Mouse (Mus musculus): ENCODE measurements around the gene Dnah8. TPM values are rescaled to one million over a fixed set of nuclear protein-coding genes. Genes with fewer than 3 reads are reported as not detected.

Dnah8 gene
- polyA plus RNA-seq, 1 experiment from 2014 or later = 1.3 TPM

DNA sequence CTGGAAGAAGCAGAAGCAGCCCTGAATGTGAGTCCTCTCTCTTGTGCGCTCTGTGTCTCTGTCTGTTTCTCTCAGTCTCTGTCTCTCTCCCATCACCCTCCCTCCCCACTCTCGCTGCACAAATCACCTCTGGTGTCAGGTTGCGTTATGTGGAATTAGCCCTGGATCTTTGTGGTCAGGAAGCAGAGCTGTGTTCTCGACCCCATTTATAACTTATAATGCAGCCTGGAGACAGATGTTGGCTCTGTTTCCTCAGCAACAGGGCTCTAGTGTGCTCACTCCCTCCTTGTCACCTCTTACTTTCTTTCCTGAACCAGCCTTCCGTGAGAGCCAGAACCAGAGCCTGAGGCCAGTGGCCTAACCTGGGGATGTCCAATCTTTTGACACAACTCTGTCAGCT lies 150.9 kb downstream of the Dnah8 start:
- H3K27ac ChIP-seq (replicated peaks) = no peak overlapping the region
- ATAC-seq (ENCODE audit: low FRiP score, low read depth) = no peak
- 44% methylated on average over 5 of the region's 5 CpGs for WGBS
- no peaks in the 10 kb centered on the region for H3K27me3 ChIP-seq
- no peak overlapping the region for H3K9ac ChIP-seq
- H3K9me3 ChIP-seq = no peaks in the 10 kb centered on the region
- no peaks in the 10 kb centered on the region for H3K4me1 ChIP-seq (replicated peaks)
- no peak overlapping the region for H3K4me2 ChIP-seq
- no peaks in the 10 kb centered on the region for H3K36me3 ChIP-seq
- no peak overlapping the region for H3K4me3 ChIP-seq

DNA sequence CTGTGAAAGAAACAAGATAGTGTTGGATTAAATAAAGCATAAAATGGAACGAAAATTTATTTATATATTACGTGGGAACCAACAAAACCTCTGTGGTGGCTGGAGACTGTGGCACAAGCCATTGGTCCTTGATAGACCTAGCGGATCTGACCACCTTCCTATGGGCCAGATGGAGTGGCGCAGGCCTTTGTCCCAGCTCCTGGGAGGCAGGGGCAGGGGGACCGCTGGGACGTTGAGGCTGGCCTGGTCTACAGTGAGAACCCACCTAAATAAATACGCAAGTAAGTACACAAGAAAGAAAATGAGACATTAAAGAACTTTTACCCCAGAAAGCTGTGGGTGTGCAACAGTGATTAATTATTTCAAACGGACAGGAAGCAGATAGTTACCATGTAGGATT lies 156.9 kb downstream of the Dnah8 start:
- H3K27me3 ChIP-seq = no peaks in the 10 kb centered on the region
- no peak overlapping the region for H3K4me3 ChIP-seq
- WGBS = 79% methylated on average over 8 of the region's 8 CpGs
- H3K9me3 ChIP-seq = no peaks in the 10 kb centered on the region
- no peaks in the 10 kb centered on the region for H3K4me1 ChIP-seq (replicated peaks)
- H3K27ac ChIP-seq (replicated peaks) = no peak overlapping the region
- H3K9ac ChIP-seq = no peak overlapping the region
- no peak overlapping the region for H3K4me2 ChIP-seq
- ATAC-seq (ENCODE audit: low FRiP score, low read depth) = no peak
- no peaks in the 10 kb centered on the region for H3K36me3 ChIP-seq

DNA sequence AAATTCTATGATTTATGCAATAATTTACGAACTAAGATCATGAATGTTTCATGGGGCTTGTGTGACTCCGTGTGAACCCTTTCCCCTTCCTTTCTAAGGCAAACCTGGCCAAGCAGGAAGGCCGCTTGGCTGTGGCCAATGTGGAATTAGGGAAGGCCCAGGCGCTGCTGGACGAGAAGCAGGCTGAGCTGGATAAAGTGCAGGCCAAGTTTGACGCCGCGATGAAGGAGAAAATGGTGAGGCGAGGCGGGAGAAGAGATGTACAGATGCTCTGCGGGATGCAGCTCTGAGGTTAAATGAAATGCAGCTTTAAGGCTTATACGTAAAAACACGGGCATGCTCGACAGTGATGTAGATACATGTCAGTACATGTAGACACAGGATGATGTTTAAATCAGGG lies 158.1 kb downstream of the Dnah8 start:
- Histone ChIP-seq H3K9ac (no peak overlapping the region), H3K27me3 (no peaks in the 10 kb centered on the region), H3K4me1 (replicated peaks) (no peaks in the 10 kb centered on the region), H3K4me3 (no peak overlapping the region), H3K9me3 (no peaks in the 10 kb centered on the region), H3K36me3 (no peaks in the 10 kb centered on the region), H3K4me2 (no peak overlapping the region), H3K27ac (replicated peaks) (no peak overlapping the region)
- ATAC-seq (ENCODE audit: low FRiP score, low read depth) = no peak
- WGBS = 69% methylated on average over 14 of the region's 14 CpGs

DNA sequence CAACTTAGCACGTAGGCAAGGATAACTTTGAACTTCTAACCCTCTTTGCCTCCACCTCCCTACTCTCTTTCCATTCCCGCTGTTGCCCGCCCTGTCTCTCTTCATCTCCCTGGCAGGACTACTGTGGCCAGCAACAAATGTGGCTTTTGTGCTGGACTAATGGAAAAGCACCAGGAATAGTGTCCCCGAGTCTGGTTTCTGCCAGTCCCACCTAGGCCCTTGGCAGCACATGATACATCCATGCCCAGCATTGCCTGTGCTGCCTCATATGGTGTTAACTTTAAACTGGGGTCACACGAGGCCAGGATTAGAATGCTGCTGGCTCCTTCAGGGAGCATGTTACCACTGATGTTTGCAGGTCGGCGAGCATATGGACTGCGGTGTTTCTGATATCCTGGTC lies 164.2 kb downstream of the Dnah8 start:
- no peaks in the 10 kb centered on the region for H3K36me3 ChIP-seq
- no peak overlapping the region for H3K27ac ChIP-seq (replicated peaks)
- no peak overlapping the region for H3K4me2 ChIP-seq
- H3K9ac ChIP-seq = no peak overlapping the region
- no peaks in the 10 kb centered on the region for H3K9me3 ChIP-seq
- WGBS = 90% methylated on average over 8 of the region's 8 CpGs
- H3K4me3 ChIP-seq = no peak overlapping the region
- no peak for ATAC-seq (ENCODE audit: low FRiP score, low read depth)
- H3K4me1 ChIP-seq (replicated peaks) = no peaks in the 10 kb centered on the region
- H3K27me3 ChIP-seq = no peaks in the 10 kb centered on the region

DNA sequence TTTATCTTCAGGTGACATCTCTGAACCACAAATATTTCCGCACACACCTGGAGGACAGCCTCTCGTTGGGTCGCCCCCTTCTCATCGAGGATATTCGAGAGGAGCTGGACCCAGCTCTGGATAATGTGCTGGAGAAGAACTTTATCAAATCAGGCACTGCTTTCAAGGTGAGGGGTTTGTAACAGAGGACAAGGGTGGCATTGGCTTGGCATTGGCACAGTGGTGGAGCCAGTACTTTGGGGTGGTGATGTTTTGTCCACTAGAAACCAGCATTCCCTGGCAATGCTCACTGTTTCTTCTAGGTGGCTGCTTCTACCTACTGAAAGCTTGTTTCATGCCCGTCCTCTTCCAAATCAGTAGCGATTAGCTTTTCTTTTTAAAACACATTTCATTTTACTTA lies 166.7 kb downstream of the Dnah8 start:
- 93% methylated on average over 7 of the region's 7 CpGs for WGBS
- no peak for ATAC-seq (ENCODE audit: low FRiP score, low read depth)
- H3K9me3 ChIP-seq = no peaks in the 10 kb centered on the region
- H3K36me3 ChIP-seq = no peaks in the 10 kb centered on the region
- no peaks in the 10 kb centered on the region for H3K27me3 ChIP-seq
- H3K9ac ChIP-seq = no peak overlapping the region
- no peak overlapping the region for H3K4me3 ChIP-seq
- no peaks in the 10 kb centered on the region for H3K4me1 ChIP-seq (replicated peaks)
- H3K4me2 ChIP-seq = no peak overlapping the region
- H3K27ac ChIP-seq (replicated peaks) = no peak overlapping the region

DNA sequence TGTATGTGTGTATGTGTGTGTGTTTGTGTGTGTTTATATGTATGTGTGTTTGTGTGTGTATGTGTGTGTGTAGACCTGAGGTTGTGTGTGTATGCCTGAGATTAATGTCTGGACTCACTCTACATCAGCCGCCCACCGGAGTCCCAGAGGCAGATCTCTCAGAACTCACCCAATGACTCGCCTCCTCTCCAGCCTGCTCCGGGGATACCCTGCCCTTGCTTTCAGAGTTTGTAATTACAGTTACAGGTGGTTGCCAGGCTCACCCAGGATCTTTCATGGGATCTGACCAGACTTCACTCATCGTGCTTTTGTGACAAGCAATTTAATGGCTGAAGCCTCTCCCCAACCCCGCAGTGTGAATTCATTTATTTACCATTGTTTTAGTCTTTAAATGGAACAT lies 168.2 kb downstream of the Dnah8 start:
- Histone ChIP-seq H3K9ac (no peak overlapping the region), H3K27me3 (no peaks in the 10 kb centered on the region), H3K4me3 (no peak overlapping the region), H3K9me3 (no peaks in the 10 kb centered on the region), H3K27ac (replicated peaks) (no peak overlapping the region), H3K36me3 (no peaks in the 10 kb centered on the region), H3K4me1 (replicated peaks) (no peaks in the 10 kb centered on the region), H3K4me2 (no peak overlapping the region)
- no peak for ATAC-seq (ENCODE audit: low FRiP score, low read depth)
- WGBS = 78% methylated on average over 6 of the region's 6 CpGs

DNA sequence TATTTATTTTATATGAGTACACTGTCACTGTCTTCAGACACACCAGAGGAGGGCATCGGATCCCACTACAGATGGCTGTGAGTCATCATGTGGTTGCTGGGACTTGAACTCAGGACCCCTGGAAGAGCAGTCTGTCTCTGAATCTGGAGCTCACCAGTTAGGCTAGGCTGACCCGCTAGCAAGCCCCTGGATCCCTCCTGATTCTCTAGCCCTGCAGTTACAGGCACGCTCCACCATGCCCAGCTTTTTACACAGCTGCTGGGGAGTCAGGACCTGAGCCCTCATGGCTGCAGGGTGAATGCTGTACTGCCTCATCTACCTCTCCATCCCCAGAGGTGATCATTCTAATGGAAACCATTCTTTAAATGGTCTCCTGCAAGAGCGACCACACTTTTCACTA lies 172.5 kb downstream of the Dnah8 start:
- H3K9me3 ChIP-seq = no peaks in the 10 kb centered on the region
- no peak overlapping the region for H3K9ac ChIP-seq
- WGBS = 87% methylated on average over 4 of the region's 4 CpGs
- no peak overlapping the region for H3K4me3 ChIP-seq
- H3K36me3 ChIP-seq = no peaks in the 10 kb centered on the region
- ATAC-seq (ENCODE audit: low FRiP score, low read depth) = no peak
- no peaks in the 10 kb centered on the region for H3K27me3 ChIP-seq
- no peak overlapping the region for H3K27ac ChIP-seq (replicated peaks)
- H3K4me2 ChIP-seq = no peak overlapping the region
- no peaks in the 10 kb centered on the region for H3K4me1 ChIP-seq (replicated peaks)

DNA sequence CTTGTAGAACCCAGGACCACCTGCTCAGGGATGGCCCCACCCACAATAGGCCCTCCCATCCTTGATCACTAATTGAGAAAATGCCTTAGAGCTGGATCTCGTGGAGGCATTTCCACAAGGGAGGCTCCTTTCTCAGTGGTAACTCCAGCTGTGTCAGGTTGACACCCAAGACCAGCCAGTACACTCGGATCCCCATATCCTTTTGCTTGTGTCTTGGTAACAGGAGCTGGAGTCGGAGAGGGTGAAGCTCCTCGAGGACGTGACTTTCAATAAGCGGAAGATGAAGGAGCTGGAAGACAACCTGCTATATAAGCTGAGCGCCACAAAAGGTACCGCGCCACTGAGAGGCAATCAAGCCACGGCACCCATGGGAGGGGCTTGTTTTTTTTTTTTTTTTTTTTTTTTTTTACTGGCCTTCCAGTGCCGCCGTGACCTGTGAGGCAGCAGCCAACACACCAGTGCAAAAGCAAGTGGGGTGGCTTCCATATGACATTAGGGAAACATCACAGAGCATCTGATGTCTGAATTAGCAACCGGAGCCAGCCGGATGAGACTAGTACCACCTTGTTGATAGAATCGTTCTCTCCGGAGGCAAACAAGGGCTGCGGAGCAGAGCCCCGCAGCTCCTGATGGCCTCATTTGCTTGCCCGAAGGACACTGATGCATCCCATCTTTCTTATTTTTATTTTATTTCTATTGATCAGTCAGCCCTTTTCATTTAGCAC lies 176.3 kb downstream of the Dnah8 start:
- H3K4me2 ChIP-seq = no peak overlapping the region
- H3K4me1 ChIP-seq (replicated peaks) = peaks cover 10% of the 10 kb centered on the region
- no peak overlapping the region for H3K4me3 ChIP-seq
- H3K9me3 ChIP-seq = no peaks in the 10 kb centered on the region
- no peaks in the 10 kb centered on the region for H3K27me3 ChIP-seq
- H3K36me3 ChIP-seq = no peaks in the 10 kb centered on the region
- no peak overlapping the region for H3K9ac ChIP-seq
- WGBS = 78% methylated on average over 19 of the region's 19 CpGs
- no peak overlapping the region for H3K27ac ChIP-seq (replicated peaks)
- no peak for ATAC-seq (ENCODE audit: low FRiP score, low read depth)

DNA sequence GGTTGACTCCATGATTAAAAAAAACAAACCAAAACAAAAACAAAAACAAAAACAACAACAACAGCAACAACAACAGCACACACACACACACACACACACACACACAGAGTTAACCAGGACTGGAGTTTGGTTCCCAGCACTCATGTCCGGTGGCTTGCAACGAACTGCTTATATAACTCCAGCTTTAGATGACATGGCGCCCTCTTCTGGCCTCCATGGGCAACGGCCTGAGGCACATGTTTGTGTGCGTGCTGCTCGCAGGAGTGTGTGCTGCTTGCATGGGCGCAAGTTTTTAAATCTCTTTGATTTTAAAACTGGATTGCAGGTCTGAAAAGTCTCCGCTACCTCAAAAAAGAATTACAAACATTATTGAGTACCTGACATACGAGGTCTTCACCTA lies 179.5 kb downstream of the Dnah8 start:
- ATAC-seq (ENCODE audit: low FRiP score, low read depth) = no peak
- peaks cover 19% of the 10 kb centered on the region for H3K4me1 ChIP-seq (replicated peaks)
- H3K9ac ChIP-seq = no peak overlapping the region
- H3K36me3 ChIP-seq = no peaks in the 10 kb centered on the region
- H3K27ac ChIP-seq (replicated peaks) = no peak overlapping the region
- no peaks in the 10 kb centered on the region for H3K27me3 ChIP-seq
- H3K9me3 ChIP-seq = no peaks in the 10 kb centered on the region
- 95% methylated on average over 9 of the region's 9 CpGs for WGBS
- H3K4me2 ChIP-seq = no peak overlapping the region
- H3K4me3 ChIP-seq = no peak overlapping the region

DNA sequence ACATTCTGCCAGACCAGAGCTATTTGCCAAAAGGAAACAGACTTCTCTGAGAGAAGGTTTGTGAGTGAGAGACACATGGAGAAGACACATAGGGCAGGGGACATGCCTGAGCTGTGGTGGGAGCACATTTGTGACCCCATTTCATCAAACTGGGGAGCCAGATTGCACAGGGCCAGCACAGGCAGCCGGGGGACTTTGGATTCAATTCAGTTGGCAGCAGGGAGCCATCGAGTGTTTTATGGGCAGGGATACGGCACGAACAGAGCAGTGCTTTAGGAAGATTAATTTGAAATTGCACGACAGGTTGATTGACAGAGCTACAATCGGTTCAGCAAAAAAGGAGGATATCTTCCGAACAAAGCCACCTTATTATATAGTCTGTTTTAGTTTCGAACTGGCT lies 180.8 kb downstream of the Dnah8 start:
- Histone ChIP-seq H3K9ac (no peak overlapping the region), H3K4me3 (no peak overlapping the region), H3K36me3 (no peaks in the 10 kb centered on the region), H3K9me3 (no peaks in the 10 kb centered on the region), H3K27me3 (no peaks in the 10 kb centered on the region), H3K4me2 (no peak overlapping the region), H3K4me1 (replicated peaks) (peaks cover 32% of the 10 kb centered on the region), H3K27ac (replicated peaks) (peak overlapping the region; percentile 73)
- WGBS = 20% methylated on average over 8 of the region's 8 CpGs
- ATAC-seq (ENCODE audit: low FRiP score, low read depth) = no peak

DNA sequence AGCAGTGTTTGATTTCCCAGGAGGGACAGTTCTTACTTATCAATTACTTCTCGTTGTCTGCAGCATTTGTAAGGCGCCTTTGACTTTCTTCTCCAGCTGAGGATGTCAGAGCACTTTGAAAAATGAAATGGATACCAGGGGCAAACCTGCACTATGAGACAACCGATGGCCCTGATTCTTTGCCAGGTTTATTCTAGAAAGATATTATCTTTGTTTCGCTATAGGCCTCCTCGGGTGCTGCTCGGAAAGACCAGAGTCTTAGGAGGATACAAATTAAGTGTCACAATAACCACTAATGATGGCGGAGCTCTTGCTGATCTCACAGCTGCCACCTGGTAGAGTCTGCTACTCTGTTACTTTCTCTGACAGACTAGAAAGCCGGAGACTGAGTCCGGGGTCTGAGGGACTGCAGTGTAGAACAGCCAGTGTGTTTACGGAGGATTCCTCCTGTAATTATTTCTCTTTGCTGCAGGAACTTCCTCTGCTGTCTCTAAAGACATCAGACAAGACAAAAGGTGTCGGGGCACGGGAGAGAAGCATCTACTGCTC lies 181.4 kb downstream of the Dnah8 start:
- H3K4me3 ChIP-seq = no peak overlapping the region
- peak overlapping the region; percentile 73 for H3K27ac ChIP-seq (replicated peaks)
- H3K4me2 ChIP-seq = peak overlapping the region; percentile 29
- H3K9ac ChIP-seq = no peak overlapping the region
- no peaks in the 10 kb centered on the region for H3K27me3 ChIP-seq
- no peaks in the 10 kb centered on the region for H3K9me3 ChIP-seq
- peaks cover 38% of the 10 kb centered on the region for H3K4me1 ChIP-seq (replicated peaks)
- WGBS = 15% methylated on average over 12 of the region's 12 CpGs
- no peak for ATAC-seq (ENCODE audit: low FRiP score, low read depth)
- no peaks in the 10 kb centered on the region for H3K36me3 ChIP-seq

DNA sequence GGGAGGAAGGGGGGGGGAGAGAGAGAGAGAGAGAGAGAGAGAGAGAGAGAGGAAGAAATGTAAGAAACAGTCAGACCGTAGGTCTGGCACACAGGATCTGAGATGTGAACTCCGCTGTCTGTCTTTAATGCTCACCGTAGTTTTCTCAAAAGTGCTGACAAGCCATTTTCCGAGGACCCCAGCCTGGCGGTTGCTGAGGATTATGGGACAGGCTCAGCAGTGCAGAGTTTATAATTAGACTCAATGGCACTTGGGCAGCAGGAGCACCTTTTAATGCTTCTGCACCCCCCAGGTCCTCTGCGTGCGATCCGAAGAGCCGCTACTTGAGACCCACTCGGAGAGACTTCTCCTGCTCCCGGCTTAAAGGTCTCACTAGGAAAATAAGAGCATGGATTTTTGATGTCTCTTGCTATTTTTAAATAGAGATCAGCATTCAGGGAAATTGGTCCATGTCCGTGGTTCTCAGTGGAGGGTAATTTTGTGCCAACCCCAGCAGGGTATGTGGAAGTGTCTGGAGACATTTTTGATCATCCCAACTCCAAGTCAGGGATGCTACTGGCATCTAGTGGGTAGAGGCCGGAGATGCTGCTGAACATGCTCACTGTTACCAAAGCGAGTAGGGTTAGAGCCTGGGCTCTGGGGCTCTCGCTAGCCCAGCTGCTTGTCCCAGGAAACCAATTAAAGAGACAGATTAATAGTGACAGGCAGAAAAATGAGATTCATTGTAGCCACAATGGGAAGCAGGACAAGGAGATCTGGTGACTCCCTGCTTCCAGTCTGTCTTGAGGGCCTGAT lies 184.9 kb downstream of the Dnah8 start:
- H3K27me3 ChIP-seq = no peaks in the 10 kb centered on the region
- no peaks in the 10 kb centered on the region for H3K36me3 ChIP-seq
- peak; percentile 51; the same call in 1 of the 2 replicates for ATAC-seq (ENCODE audit: low FRiP score, low read depth)
- H3K27ac ChIP-seq (replicated peaks) = peak overlapping the region; percentile 42; the same call in 1 of the 2 replicates
- no peak overlapping the region for H3K9ac ChIP-seq
- H3K4me2 ChIP-seq = no peak overlapping the region
- peaks cover 38% of the 10 kb centered on the region for H3K4me1 ChIP-seq (replicated peaks)
- WGBS = 53% methylated on average over 15 of the region's 15 CpGs
- H3K4me3 ChIP-seq = no peak overlapping the region
- no peaks in the 10 kb centered on the region for H3K9me3 ChIP-seq

All from hindbrain, embryonic 15.5 days (tissue).